Comparison of ENCODE assay signal across 17 mouse cellular contexts in the genomic region with DNA sequence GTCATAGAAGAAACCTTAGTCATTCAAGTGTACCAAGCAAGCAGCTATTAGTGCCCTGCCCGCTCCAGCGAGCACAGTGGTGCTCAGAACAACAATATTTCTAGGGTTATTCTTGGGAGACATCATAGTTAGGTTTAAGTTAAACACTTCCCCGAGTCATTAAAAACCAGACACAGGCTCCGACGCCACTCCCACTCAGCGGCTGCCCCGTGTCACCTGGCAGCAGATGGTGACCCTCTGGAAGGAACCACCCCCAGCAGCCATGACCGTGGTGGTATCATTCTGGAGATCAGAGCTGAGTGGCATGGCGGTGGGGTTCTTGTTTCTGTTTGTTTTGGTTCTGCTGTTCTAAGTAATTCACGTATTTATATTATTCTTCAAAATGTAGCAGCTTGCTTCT. TPM values are rescaled to one million over a fixed set of nuclear protein-coding genes. Genes with fewer than 3 reads are reported as not detected.
A peak's percentile ranks its signal among the peaks of the same experiment; 100 is the strongest.
DNase-seq lines count a peak whose midpoint lies in the region; ATAC-seq and TF ChIP-seq lines count a peak whose summit lies in the region.
"Had no signal": no experiment of that assay in that cellular context is flagged by ENCODE, and none has a peak within 500 bp of the region (broad histone marks: within the 10 kb centered on the region; RNA-seq: fewer than 3 reads in every experiment).

No protein-coding gene starts in this region.

- H3K4me1 ChIP-seq in forebrain, embryonic 11.5 days (replicated peaks; ENCODE audit: control insufficient read depth, insufficient read depth, low read length), result peaks cover 4% of the 10 kb centered on the region; the same call in 1 of the 2 replicates
- peaks cover 10% of the 10 kb centered on the region; the same call in 1 of the 2 replicates for H3K4me1 ChIP-seq in forebrain, postnatal 0 days (ENCODE audit: insufficient read depth)
- peaks cover 19% of the 10 kb centered on the region for H3K4me1 ChIP-seq in lung, embryonic 14.5 days (ENCODE audit: insufficient read depth)
- peaks cover 13% of the 10 kb centered on the region; the same call in 1 of the 2 replicates for H3K4me1 ChIP-seq in forebrain, embryonic 14.5 days (ENCODE audit: control insufficient read depth, insufficient read depth, low read length)
- H3K4me1 ChIP-seq in limb, embryonic 13.5 days, result peaks cover 57% of the 10 kb centered on the region

- TF ChIP-seq CTCF in forebrain, postnatal 0 days (IDR thresholded peaks at IDR 0.05; ENCODE audit: low read depth), result no peak
- TF ChIP-seq CTCF in lung, embryonic 14.5 days (IDR thresholded peaks at IDR 0.05; ENCODE audit: low read depth), result no peak

- H3K4me2 ChIP-seq in forebrain, embryonic 11.5 days (ENCODE audit: low read depth, low read length, severe bottlenecking), result no peak overlapping the region
- no peak overlapping the region for H3K4me2 ChIP-seq in forebrain, postnatal 0 days (ENCODE audit: low read depth)
- H3K4me2 ChIP-seq in lung, embryonic 14.5 days, result 0 out of 2 replicates have a peak overlapping the region, but pooled peaks have one; percentile 7
- 0 out of 2 replicates have a peak overlapping the region, but pooled peaks have one; percentile 7 for H3K4me2 ChIP-seq in forebrain, embryonic 14.5 days (ENCODE audit: low read length)
- H3K4me2 ChIP-seq in limb, embryonic 13.5 days (replicated peaks), result peak overlapping the region; percentile 38
- H3K4me2 ChIP-seq: midbrain, embryonic 11.5 days had no signal

- H3K4me3 ChIP-seq in forebrain, embryonic 11.5 days (ENCODE audit: low read depth, low read length), result no peak overlapping the region
- H3K4me3 ChIP-seq in forebrain, postnatal 0 days (ENCODE audit: low read depth, low read length), result no peak overlapping the region
- no peak overlapping the region for H3K4me3 ChIP-seq in lung, embryonic 14.5 days (ENCODE audit: low read depth, low read length)
- H3K4me3 ChIP-seq in forebrain, embryonic 14.5 days (ENCODE audit: low read depth, low read length), result no peak overlapping the region
- no peak overlapping the region for H3K4me3 ChIP-seq in limb, embryonic 13.5 days
- H3K4me3 ChIP-seq: layer of hippocampus, adult 2 months had no signal

- no peak for ATAC-seq in forebrain, embryonic 11.5 days (replicated peaks; ENCODE audit: low FRiP score)
- no peak for ATAC-seq in forebrain, postnatal 0 days
- no peak for ATAC-seq in lung, embryonic 14.5 days (ENCODE audit: insufficient read depth)
- ATAC-seq in forebrain, embryonic 14.5 days, result peak; percentile 9
- ATAC-seq in limb, embryonic 13.5 days (ENCODE audit: low FRiP score, low read depth), result no peak

- H3K36me3 ChIP-seq in forebrain, embryonic 11.5 days (ENCODE audit: control insufficient read depth, insufficient read depth, low read length), result no peaks in the 10 kb centered on the region
- no peaks in the 10 kb centered on the region for H3K36me3 ChIP-seq in forebrain, postnatal 0 days (ENCODE audit: insufficient read depth)
- 0 out of 2 replicates have a peak, but pooled peaks cover 5% of the 10 kb centered on the region for H3K36me3 ChIP-seq in lung, embryonic 14.5 days (ENCODE audit: insufficient read depth)
- H3K36me3 ChIP-seq in forebrain, embryonic 14.5 days (ENCODE audit: control insufficient read depth, insufficient read depth, low read length), result no peaks in the 10 kb centered on the region
- no peaks in the 10 kb centered on the region for H3K36me3 ChIP-seq in limb, embryonic 13.5 days

- no peaks in the 10 kb centered on the region for H3K27me3 ChIP-seq in forebrain, embryonic 11.5 days (ENCODE audit: control insufficient read depth, insufficient read depth, low read length)
- no peaks in the 10 kb centered on the region; the same call in 1 of the 2 replicates for H3K27me3 ChIP-seq in forebrain, postnatal 0 days (ENCODE audit: insufficient read depth, low read length)
- H3K27me3 ChIP-seq in lung, embryonic 14.5 days (ENCODE audit: insufficient read depth, low read length), result no peaks in the 10 kb centered on the region
- H3K27me3 ChIP-seq in forebrain, embryonic 14.5 days (replicated peaks; ENCODE audit: control insufficient read depth, insufficient read depth, low read length), result no peaks in the 10 kb centered on the region
- H3K27me3 ChIP-seq in limb, embryonic 13.5 days, result no peaks in the 10 kb centered on the region

- WGBS in forebrain, embryonic 11.5 days, result 60% methylated on average over 10 of the region's 10 CpGs
- WGBS in forebrain, postnatal 0 days, result 39% methylated on average over 10 of the region's 10 CpGs
- 42% methylated on average over 10 of the region's 10 CpGs for WGBS in lung, embryonic 14.5 days
- 36% methylated on average over 10 of the region's 10 CpGs for WGBS in forebrain, embryonic 14.5 days
- WGBS in limb, embryonic 13.5 days, result 24% methylated on average over 10 of the region's 10 CpGs

- H3K27ac ChIP-seq in forebrain, embryonic 11.5 days (ENCODE audit: low read depth, low read length), result peak overlapping the region; percentile 28; the same call in 1 of the 2 replicates
- no peak overlapping the region for H3K27ac ChIP-seq in forebrain, postnatal 0 days (ENCODE audit: low read depth, low read length)
- no peak overlapping the region for H3K27ac ChIP-seq in lung, embryonic 14.5 days (ENCODE audit: low read depth)
- H3K27ac ChIP-seq in forebrain, embryonic 14.5 days (ENCODE audit: low read depth, low read length), result no peak overlapping the region; the same call in 1 of the 2 replicates
- H3K27ac ChIP-seq in limb, embryonic 13.5 days, result peak overlapping the region; percentile 58; the same call in 1 of the 2 replicates
- H3K27ac ChIP-seq: layer of hippocampus, adult 2 months; liver, embryonic 14.5 days had no signal

- peak; percentile 58 for DNase-seq in forebrain, embryonic 11.5 days (ENCODE audit: low spot score)
- no peak for DNase-seq in forebrain, postnatal 0 days
- no peak for DNase-seq in lung, embryonic 14.5 days
- DNase-seq in lung, postnatal 4 days, result no peak
- DNase-seq in forebrain, embryonic 14.5 days (ENCODE audit: low spot score), result no peak
- no peak for DNase-seq in frontal cortex, adult 2 months (ENCODE audit: extremely low spot score in 1 of 2, low spot score in 1 of 2)
- no peak for DNase-seq in cerebellum, postnatal 25 days
- DNase-seq: adrenal gland, adult 2 months; cerebellum, adult 8-10 months; gastrocnemius, postnatal 25 days; lung, postnatal 14 days; spleen, adult 18-20 months; thymus, postnatal 36 days had no signal

- no peak overlapping the region for H3K9ac ChIP-seq in forebrain, embryonic 11.5 days (ENCODE audit: low read length)
- no peak overlapping the region for H3K9ac ChIP-seq in forebrain, postnatal 0 days
- H3K9ac ChIP-seq in lung, embryonic 14.5 days, result no peak overlapping the region
- H3K9ac ChIP-seq in forebrain, embryonic 14.5 days (ENCODE audit: low read length), result no peak overlapping the region
- H3K9ac ChIP-seq in limb, embryonic 13.5 days, result no peak overlapping the region
- H3K9ac ChIP-seq: liver, embryonic 14.5 days had no signal

- no peaks in the 10 kb centered on the region for H3K9me3 ChIP-seq in forebrain, embryonic 11.5 days (ENCODE audit: control insufficient read depth, low read length)
- H3K9me3 ChIP-seq in forebrain, postnatal 0 days (ENCODE audit: low read length), result no peaks in the 10 kb centered on the region
- no peaks in the 10 kb centered on the region for H3K9me3 ChIP-seq in lung, embryonic 14.5 days (ENCODE audit: low read depth, low read length)
- H3K9me3 ChIP-seq in forebrain, embryonic 14.5 days (replicated peaks; ENCODE audit: control insufficient read depth, low read length), result no peaks in the 10 kb centered on the region
- H3K9me3 ChIP-seq in limb, embryonic 13.5 days, result no peaks in the 10 kb centered on the region

RNA-seq across cellular contexts. Expression of a gene that starts 5.1 kb away (rescaled TPM):
- polyA plus RNA-seq in forebrain, embryonic 11.5 days (2014; fragmentation: Nextera tagmentation; extraction: Ambion mirVana), result 9.4 and 10.3 TPM in 2 replicates
- 7.8 and 8.4 TPM in 2 replicates for total RNA-seq in forebrain, postnatal 0 days (2014; rRNA removed)
- polyA plus RNA-seq in forebrain, postnatal 0 days (2015; fragmentation: Nextera tagmentation; extraction: Ambion mirVana), result 3.1 and 4.7 TPM in 2 replicates
- 16.6 and 17.1 TPM in 2 replicates for polyA plus RNA-seq in lung, embryonic 14.5 days (2014; fragmentation: Nextera tagmentation; extraction: Ambion mirVana)
- 3.0 and 3.8 TPM in 2 replicates for polyA plus RNA-seq in forebrain, embryonic 14.5 days (2014; fragmentation: Nextera tagmentation; extraction: Ambion mirVana)
- 12.0 and 12.2 TPM in 2 replicates for polyA plus RNA-seq in limb, embryonic 13.5 days (2015; fragmentation: Nextera tagmentation; extraction: Ambion mirVana)
- polyA plus RNA-seq in frontal cortex, adult 2 months (2012; rRNA removed), result 9.1 and 9.5 TPM in 2 replicates

Comparison
In these comparisons a context has a peak if more than half of its experiments do, and no peak if none do; other contexts are left out.
1. H3K27ac ChIP-seq: peak in forebrain, embryonic 11.5 days (single experiment) and limb, embryonic 13.5 days (single experiment); none in forebrain, postnatal 0 days (single experiment), lung, embryonic 14.5 days (single experiment) and forebrain, embryonic 14.5 days (single experiment).
2. H3K4me2 ChIP-seq: peak in lung, embryonic 14.5 days (single experiment), forebrain, embryonic 14.5 days (single experiment) and limb, embryonic 13.5 days (single experiment); none in forebrain, embryonic 11.5 days (single experiment) and forebrain, postnatal 0 days (single experiment).